In the genomic region with DNA sequence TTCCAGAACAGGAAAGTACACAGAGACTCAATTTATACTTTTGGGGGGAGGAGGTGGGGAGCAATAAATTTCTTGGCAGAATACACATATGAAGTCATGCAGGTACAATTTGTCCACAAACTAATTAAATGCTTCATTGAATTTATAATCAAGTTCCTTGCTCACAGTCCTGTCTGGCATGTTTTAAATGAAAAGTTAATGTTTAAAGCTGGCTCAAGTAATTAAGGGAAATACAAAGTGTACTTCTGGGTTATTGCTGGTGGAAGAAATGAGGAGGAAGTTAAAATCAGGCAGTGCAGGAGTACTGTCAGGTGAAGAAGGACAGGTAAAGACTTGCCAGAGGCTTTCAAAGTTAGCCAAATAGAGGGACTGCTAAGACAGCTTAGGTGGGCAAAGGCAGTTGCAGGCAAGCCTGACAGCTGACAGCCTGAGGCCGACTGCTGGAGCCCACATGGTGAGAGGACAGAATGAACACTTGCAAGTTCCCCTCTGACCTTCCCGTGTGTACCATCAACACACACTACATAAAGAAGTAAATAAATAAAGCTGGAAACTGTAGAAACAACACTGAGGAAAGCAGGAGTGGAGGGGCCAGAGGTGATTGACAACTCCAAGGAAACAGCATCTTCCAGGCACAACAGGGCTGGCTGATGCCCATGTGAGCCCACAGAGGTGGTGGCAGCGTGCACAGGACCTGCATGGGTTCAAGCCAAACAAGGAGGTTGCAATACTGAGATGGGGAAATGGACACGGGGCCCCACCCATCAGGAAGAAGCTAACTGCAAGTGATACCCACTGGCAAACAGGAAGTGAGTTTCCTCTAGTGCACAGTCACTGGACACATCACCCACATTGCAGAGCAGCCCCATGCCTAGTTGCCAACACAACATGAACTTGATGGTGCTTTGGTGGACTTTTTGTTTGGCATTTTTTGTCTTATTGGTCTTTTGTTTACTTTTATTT, we compare ENCODE assay signal across 11 mouse cellular contexts. TPM values are rescaled to one million over a fixed set of nuclear protein-coding genes. Genes with fewer than 3 reads are reported as not detected.
DNase-seq lines count a peak whose midpoint lies in the region; ATAC-seq and TF ChIP-seq lines count a peak whose summit lies in the region.
"Had no signal": no experiment of that assay in that cellular context is flagged by ENCODE, and none has a peak within 500 bp of the region (broad histone marks: within the 10 kb centered on the region; RNA-seq: fewer than 3 reads in every experiment).

No protein-coding gene starts in this region.

- H3K4me3 ChIP-seq in thymus, adult 2 months (ENCODE audit: control insufficient read depth, insufficient read depth, low read length), result no peak overlapping the region
- H3K4me3 ChIP-seq in lung, postnatal 0 days (ENCODE audit: low read depth, low read length), result no peak overlapping the region
- H3K4me3 ChIP-seq in stomach, embryonic 16.5 days (replicated peaks; ENCODE audit: low read length), result no peak overlapping the region
- H3K4me3 ChIP-seq in forebrain, embryonic 10.5 days, result no peak overlapping the region
- H3K4me3 ChIP-seq: limb, embryonic 13.5 days had no signal

- no peak for TF ChIP-seq EP300 in lung, postnatal 0 days (IDR thresholded peaks at IDR 0.05)

- H3K27me3 ChIP-seq in thymus, adult 2 months (ENCODE audit: control insufficient read depth, insufficient read depth, low read length), result no peaks in the 10 kb centered on the region
- H3K27me3 ChIP-seq in lung, postnatal 0 days (replicated peaks; ENCODE audit: insufficient read depth, low read length), result no peaks in the 10 kb centered on the region
- H3K27me3 ChIP-seq in stomach, embryonic 16.5 days (ENCODE audit: control insufficient read depth, insufficient read depth, low read length), result no peaks in the 10 kb centered on the region
- peaks cover 34% of the 10 kb centered on the region for H3K27me3 ChIP-seq in forebrain, embryonic 10.5 days (ENCODE audit: poor library complexity, severe bottlenecking)
- H3K27me3 ChIP-seq: limb, embryonic 13.5 days had no signal

- WGBS in thymus, adult 2 months, result 55% methylated on average over 4 of the region's 4 CpGs
- 29% methylated on average over 4 of the region's 4 CpGs for WGBS in lung, postnatal 0 days
- 42% methylated on average over 4 of the region's 4 CpGs for WGBS in stomach, embryonic 16.5 days
- WGBS in forebrain, embryonic 10.5 days, result 39% methylated on average over 4 of the region's 4 CpGs

- H3K4me2 ChIP-seq in lung, postnatal 0 days (replicated peaks; ENCODE audit: low read depth, low read length), result no peak overlapping the region
- H3K4me2 ChIP-seq in stomach, embryonic 16.5 days (ENCODE audit: low read depth, low read length), result no peak overlapping the region
- H3K4me2 ChIP-seq: limb, embryonic 13.5 days had no signal

- peak; percentile 10 for DNase-seq in thymus, postnatal 4 days
- DNase-seq in thymus, adult 2 months, result no peak
- DNase-seq in kidney, adult 18-20 months, result peak; percentile 66
- DNase-seq in lung, postnatal 0 days (ENCODE audit: low spot score), result peak; percentile 44
- DNase-seq in forebrain, embryonic 10.5 days (ENCODE audit: extremely low spot score, low spot score), result no peak
- no peak for DNase-seq in frontal cortex, adult 2 months (ENCODE audit: extremely low spot score in 1 of 2, low spot score in 1 of 2)
- no peak for DNase-seq in adrenal gland, postnatal 36 days
- DNase-seq: cerebellum, adult 9-10 months; gastrocnemius, postnatal 25 days had no signal

- no peak for TF ChIP-seq CTCF in thymus, adult 2 months (IDR thresholded peaks at IDR 0.05; ENCODE audit: borderline replicate concordance, control insufficient read depth, extremely low read depth, insufficient read depth, low read length, poor library complexity)
- TF ChIP-seq CTCF in lung, postnatal 0 days (IDR thresholded peaks at IDR 0.05), result no peak

- TF ChIP-seq POLR2A in thymus, adult 2 months (IDR thresholded peaks at IDR 0.05; ENCODE audit: control insufficient read depth, extremely low read depth, insufficient read depth, low read length, poor library complexity), result no peak

- H3K27ac ChIP-seq in thymus, adult 2 months (ENCODE audit: control insufficient read depth, insufficient read depth, low read length), result no peak overlapping the region
- no peak overlapping the region for H3K27ac ChIP-seq in lung, postnatal 0 days (ENCODE audit: low read length)
- peak overlapping the region; percentile 71 for H3K27ac ChIP-seq in stomach, embryonic 16.5 days (ENCODE audit: low read length)
- no peak overlapping the region for H3K27ac ChIP-seq in forebrain, embryonic 10.5 days
- H3K27ac ChIP-seq: limb, embryonic 13.5 days had no signal

- ATAC-seq in lung, postnatal 0 days, result peak; percentile 62
- peak; percentile 25; the same call in 1 of the 2 replicates for ATAC-seq in stomach, embryonic 16.5 days (ENCODE audit: insufficient read depth, low FRiP score)

- no peaks in the 10 kb centered on the region for H3K4me1 ChIP-seq in thymus, adult 2 months (replicated peaks; ENCODE audit: control insufficient read depth, insufficient read depth, low read length)
- no peaks in the 10 kb centered on the region for H3K4me1 ChIP-seq in lung, postnatal 0 days (ENCODE audit: insufficient read depth, low read depth, low read length)
- peaks cover 6% of the 10 kb centered on the region for H3K4me1 ChIP-seq in stomach, embryonic 16.5 days (ENCODE audit: control insufficient read depth, insufficient read depth, low read length)
- peaks cover 42% of the 10 kb centered on the region for H3K4me1 ChIP-seq in forebrain, embryonic 10.5 days

- H3K36me3 ChIP-seq in thymus, adult 2 months (ENCODE audit: control insufficient read depth, insufficient read depth, low read length), result no peaks in the 10 kb centered on the region
- no peaks in the 10 kb centered on the region for H3K36me3 ChIP-seq in lung, postnatal 0 days (ENCODE audit: insufficient read depth, low read length)
- H3K36me3 ChIP-seq in stomach, embryonic 16.5 days (ENCODE audit: control insufficient read depth, insufficient read depth, low read length), result no peaks in the 10 kb centered on the region
- H3K36me3 ChIP-seq in forebrain, embryonic 10.5 days (replicated peaks), result no peaks in the 10 kb centered on the region
- H3K36me3 ChIP-seq: limb, embryonic 13.5 days had no signal

- no peak overlapping the region for H3K9ac ChIP-seq in lung, postnatal 0 days (replicated peaks; ENCODE audit: low read depth)
- no peak overlapping the region for H3K9ac ChIP-seq in stomach, embryonic 16.5 days (ENCODE audit: low read length)
- H3K9ac ChIP-seq: limb, embryonic 13.5 days had no signal

- H3K9me3 ChIP-seq in lung, postnatal 0 days (ENCODE audit: low read length), result no peaks in the 10 kb centered on the region
- no peaks in the 10 kb centered on the region for H3K9me3 ChIP-seq in stomach, embryonic 16.5 days (replicated peaks; ENCODE audit: control insufficient read depth, low read length)
- H3K9me3 ChIP-seq in forebrain, embryonic 10.5 days, result no peaks in the 10 kb centered on the region
- H3K9me3 ChIP-seq: limb, embryonic 13.5 days had no signal

RNA-seq across cellular contexts. Expression of a gene that starts 7.7 kb away (rescaled TPM):
- polyA plus RNA-seq in thymus, adult 2 months (2012; rRNA removed), result 1.1 TPM in 2 replicates
- polyA plus RNA-seq in lung, postnatal 0 days (2015; fragmentation: Nextera tagmentation; extraction: Ambion mirVana), result 0.26 and 0.31 TPM in 2 replicates
- 0.30 and 0.37 TPM in 2 replicates for polyA plus RNA-seq in stomach, embryonic 16.5 days (2015; fragmentation: Nextera tagmentation; extraction: Ambion mirVana)
- polyA plus RNA-seq in forebrain, embryonic 10.5 days (2016; fragmentation: Nextera tagmentation; extraction: Ambion mirVana), result 0.20 and 0.25 TPM in 2 replicates
- 4.0 and 4.1 TPM in 2 replicates for polyA plus RNA-seq in frontal cortex, adult 2 months (2012; rRNA removed)
- total RNA-seq in adrenal gland, postnatal 36 days (2021), result under 1 TPM; 0.36 to 0.66 TPM

RNA-seq across cellular contexts. Expression of a gene that starts 19.6 kb away (rescaled TPM):
- 28.6 and 30.0 TPM in 2 replicates for polyA plus RNA-seq in thymus, adult 2 months (2012; rRNA removed)
- polyA plus RNA-seq in lung, postnatal 0 days (2015; fragmentation: Nextera tagmentation; extraction: Ambion mirVana), result 13.2 TPM in 2 replicates
- polyA plus RNA-seq in stomach, embryonic 16.5 days (2015; fragmentation: Nextera tagmentation; extraction: Ambion mirVana), result 7.4 and 8.4 TPM in 2 replicates
- polyA plus RNA-seq in forebrain, embryonic 10.5 days (2016; fragmentation: Nextera tagmentation; extraction: Ambion mirVana), result 9.0 and 9.9 TPM in 2 replicates
- 14.6 and 15.6 TPM in 2 replicates for polyA plus RNA-seq in frontal cortex, adult 2 months (2012; rRNA removed)
- total RNA-seq in adrenal gland, postnatal 36 days (2021), result 10 to 100 TPM; 16.8 to 27.1 TPM

Comparison
In these comparisons a context has a peak if more than half of its experiments do, and no peak if none do; other contexts are left out.
1. DNase-seq: peak in thymus, postnatal 4 days (single experiment), kidney, adult 18-20 months (single experiment) and lung, postnatal 0 days (single experiment); none in thymus, adult 2 months (single experiment), forebrain, embryonic 10.5 days (single experiment), frontal cortex, adult 2 months (0 of 2) and adrenal gland, postnatal 36 days (0 of 2).